Mouse (Mus musculus) 416B (cell line): ENCODE measurements around the gene Mllt10.

ENCODE experiments used
- DNase-seq: peaks from one replicate; pipeline ENCODE4 v3.0.0; 2011; ENCODE audit warnings: low read depth

The Mllt10 gene

DNA sequence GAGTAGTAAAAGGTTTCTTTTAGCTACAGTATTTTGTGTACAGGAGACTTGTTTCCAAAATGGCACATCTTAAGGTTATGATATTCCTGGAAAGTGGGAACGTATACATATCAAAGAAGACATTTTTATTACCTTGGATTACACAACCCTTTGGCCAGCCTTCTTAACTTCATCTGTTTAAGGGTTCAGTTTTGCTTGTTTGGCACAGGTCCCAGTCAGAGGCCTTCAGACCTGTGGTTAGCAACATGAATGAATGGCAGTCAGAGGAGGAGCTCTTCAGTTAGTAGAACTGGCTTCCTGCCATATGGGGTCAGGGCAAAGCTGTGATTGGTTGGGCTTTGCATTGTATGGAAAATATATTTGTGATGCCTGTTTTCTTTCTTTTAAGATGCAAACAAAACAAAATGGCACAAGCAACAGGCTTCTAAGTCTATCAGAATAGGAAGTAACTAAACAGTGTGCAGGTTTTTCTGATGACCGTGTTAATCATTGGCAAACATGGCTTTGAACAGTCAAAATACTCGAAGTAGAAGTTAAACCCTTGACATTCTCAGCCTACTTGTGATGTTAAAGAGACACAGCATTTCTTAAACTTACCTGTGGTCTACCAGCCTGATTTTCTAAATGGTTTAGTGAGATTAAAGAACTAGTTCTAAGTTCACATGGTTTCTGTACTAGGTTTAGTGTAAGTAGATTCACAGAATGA, 140.8 kb downstream of the Mllt10 start:
- DNase-seq = peak; percentile 97

DNA sequence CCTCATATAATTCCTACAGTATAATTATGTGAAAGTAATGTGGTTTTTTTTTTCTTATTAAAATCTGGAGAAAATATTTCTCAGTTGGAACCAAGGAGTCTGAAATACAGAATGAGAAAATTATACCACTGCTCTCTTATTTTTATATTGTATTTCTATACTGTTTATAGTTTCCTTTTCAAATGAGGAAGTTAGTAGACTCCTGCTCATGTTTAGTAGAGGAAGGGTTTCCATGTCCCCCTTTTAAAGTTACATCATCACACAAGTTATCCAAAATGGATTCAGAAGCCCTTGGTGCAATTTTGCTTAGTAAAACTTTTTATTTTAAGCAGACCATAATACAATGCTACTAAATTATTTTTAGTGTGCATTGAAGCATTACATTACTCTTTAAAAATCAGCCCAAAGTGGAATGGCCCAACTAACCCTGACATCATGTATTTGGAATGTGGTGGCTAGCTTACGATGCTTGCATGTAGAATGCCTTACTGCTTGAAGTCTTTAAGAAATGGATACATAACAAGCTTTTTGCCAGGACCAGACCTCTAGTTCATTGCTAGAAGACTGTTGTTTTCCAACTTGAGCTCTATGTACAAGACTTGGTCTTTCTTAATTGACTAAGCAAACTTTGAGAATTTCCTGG, 146.9 kb downstream of the Mllt10 start:
- peak; percentile 31 for DNase-seq

DNA sequence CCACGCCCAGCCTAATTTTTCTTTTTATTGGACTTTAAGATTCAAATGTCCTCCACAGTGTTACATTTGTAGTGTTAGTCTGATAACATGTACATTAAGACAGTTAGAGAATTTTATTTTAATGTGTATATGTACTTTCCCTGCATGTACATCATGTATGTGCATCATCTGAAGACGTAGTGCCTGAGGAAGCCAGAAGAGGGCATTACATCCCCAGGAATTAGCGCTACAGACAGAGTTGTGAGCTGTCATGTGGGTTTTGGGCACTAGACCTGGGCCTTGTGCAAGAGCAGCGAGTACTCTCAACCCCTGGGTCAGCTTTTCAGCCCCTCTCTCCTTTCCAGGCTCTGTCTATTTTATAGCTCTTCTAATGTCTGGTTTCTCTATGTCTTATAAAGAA, 147.9 kb downstream of the Mllt10 start:
- peak; percentile 46 for DNase-seq

DNA sequence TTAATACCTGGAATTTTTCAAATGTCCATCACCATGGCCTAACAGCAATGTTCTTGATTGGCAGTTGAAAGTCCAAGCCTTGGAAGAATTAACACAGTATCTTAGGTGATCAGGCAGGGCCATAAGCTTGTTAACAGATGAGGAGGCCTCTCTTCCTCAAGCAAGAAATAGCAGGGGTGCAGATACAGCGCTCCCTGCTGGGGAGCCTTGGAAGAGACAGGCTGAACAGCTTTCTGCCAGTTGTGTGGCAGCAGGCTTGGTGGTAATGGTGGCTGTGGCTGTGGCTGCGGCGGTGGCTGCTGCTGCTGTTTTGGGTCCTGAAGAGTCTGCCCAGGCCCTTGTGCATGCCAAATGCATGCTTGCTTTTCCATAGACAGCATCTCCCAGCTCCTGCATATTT, 150.1 kb downstream of the Mllt10 start:
- peak; percentile 81 for DNase-seq

DNA sequence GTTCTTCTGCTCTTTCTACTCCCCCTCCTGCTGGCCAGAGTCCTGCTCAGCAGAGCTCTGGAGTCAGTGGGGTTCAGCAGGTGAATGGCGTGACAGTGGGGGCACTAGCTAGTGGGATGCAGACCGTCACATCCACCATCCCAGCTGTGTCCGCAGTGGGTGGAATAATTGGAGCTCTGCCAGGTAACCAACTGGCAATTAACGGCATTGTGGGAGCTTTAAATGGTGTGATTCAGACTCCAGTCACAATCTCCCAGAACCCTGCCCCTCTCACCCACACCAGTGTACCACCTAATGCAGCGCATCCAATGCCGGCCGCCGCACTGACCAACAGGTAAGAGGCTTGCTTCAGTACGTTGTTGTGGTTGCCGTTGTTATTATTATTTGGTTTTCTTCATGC, 151.8 kb downstream of the Mllt10 start:
- no peak for DNase-seq

DNA sequence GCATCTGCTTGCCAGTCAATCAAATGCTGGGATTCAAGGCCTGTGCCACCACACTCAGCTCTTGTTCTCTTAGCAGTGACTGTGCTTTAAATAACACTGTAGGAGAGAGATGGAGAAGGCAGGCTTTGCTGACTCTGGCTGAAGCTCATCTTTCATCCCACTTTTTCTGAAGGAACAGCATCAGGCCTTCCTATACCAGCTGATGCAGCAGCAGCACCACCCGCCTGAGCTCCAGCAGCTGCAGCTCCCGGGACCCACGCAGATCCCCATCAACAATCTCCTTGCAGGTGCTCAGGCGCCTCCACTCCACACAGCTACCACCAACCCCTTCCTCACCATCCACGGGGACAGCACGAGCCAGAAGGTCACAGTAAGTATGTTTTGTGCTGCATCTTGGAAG, 153.5 kb downstream of the Mllt10 start:
- DNase-seq = no peak

DNA sequence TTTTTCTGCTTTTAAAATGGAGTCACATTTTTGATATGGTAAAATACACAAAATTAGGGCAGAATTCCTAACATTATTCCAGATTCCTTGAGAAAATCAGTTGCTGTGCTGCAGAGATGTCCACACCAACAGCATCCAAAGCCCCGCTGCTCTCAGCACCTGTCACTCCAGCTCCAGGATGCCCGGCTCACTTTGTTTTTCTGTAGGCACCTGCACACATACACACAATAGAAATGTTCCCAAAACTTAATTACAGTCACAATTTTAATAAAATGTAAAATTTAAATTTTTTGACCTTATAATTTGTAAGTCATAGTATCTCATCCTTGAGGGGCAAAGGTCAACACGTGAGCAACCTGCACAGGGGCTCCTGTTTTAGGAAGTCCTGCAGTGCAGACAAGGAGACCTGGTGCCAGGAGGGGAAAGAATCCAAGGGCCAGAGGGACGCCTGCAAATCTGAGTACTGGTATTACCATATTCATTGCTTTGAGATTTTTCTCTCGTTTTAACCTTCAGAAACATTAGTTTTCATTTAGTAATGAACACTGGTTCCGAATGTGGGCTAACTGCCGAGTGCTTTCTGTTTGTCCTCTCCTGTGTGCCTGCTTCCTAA, 154.3 kb downstream of the Mllt10 start:
- DNase-seq = no peak

DNA sequence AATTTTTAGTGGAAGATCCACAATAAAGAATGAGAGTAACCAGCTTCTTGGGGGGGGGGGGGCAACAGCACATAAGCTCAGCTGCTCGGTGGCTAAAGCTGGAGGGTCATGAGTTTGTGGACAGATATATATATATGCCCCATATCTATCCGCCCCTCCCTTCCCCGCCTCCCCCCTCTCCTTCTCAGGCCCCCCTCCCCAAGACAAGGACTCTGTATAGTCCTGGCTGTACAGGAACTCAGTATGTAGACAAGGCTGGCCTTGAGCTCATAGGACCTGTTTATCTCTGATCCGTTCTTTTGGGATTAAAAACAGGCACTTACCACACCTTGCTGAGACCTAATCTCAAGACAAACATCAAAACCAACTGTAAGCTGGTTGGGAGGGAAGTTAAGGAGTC, 154.9 kb downstream of the Mllt10 start:
- no peak for DNase-seq

DNA sequence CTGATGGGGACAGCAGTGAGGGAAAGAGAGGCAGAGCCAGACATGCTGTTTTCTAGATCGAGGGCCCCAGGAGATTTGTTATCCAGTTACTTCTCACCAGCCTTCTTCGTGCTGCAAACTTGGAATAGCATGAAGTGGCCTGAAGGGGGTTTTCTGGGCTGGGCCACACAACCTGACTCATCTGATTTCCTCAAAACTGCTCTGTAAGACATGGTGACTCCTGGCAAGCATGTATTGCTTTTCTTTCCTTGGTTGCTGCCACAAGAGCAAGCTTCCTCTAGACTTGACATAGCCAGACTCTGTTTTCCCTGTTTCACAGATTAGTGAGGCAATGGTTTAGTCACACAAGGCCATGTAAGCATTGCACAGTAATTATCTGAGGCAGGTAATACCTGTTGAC, 159.0 kb downstream of the Mllt10 start:
- peak; percentile 69 for DNase-seq

DNA sequence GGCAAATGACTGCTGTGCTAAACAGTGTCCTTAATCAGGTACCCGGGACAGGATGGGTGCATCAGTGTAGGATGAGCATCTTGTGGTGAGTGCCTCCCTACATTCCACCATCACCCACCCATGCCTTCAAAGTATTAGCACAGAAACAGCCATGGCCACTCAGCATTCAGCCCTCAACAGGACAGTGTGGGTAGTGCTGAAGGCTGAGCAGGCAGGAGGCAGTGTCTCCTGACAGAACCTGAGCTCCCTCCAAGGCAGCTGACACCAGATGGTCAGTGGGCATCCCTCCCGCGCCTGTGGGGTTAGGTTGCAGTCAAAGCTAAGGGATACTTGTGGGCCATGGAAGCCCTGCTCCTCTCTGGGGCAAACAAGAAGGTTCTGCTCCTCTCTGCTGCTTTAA, 162.8 kb downstream of the Mllt10 start:
- no peak for DNase-seq

DNA sequence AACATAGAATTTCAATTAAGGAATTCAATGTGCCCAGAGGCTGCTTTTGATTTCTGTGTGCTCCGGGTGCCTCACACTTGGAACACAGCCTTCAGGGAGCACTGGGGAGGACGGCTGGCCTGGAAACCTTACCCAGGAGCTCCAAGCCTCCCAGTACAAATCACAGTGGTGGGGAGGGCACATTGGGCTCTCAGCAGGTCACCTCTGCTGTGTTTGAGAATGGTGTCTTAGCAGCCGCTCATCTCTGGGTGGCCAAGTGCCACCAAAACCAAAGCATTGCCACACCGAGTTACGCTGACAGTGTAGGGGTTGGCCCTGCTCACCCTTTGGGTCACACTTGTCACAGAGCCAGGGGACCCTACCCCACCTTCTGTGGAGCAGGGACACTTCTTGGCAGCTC, 163.5 kb downstream of the Mllt10 start:
- DNase-seq = no peak

DNA sequence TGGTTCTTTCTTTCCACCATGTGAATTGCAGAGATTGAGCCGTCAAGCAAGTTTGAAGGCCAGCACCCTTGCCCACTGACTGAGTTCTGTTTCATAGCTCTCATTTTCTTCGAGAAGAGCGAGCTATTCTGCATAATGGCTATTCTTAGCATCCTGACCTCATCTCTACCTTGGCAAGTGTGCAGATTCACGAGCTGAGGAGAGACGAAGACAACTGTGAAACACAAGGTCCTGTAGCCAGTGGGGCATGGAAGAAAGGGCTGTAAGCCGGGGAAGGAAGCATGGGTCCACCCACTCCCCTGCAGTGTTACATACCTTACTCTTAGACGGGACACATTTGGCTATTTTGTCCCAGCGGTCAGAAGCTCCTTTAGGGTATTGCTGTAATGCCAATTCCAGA, 164.1 kb downstream of the Mllt10 start:
- DNase-seq = no peak

DNA sequence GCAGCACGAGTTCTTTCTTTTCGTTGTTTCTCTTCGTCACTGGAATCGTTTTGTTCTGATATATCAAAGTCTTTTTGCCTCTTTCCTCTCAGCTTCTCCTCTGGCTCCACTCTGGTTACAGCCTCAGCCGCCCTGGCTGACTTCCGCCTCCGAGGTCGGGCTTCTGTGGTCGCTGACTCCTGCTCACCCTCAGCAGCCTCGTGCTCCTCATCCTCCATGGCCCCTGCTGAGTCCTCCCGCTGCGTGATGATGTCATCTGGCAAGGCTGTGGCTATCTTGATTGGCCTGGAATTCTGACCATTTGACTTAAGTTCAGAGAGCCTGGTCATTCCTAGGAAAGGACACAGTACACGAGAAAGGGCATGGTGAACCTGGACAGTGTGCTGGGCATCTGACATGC, 164.5 kb downstream of the Mllt10 start:
- DNase-seq = no peak

DNA sequence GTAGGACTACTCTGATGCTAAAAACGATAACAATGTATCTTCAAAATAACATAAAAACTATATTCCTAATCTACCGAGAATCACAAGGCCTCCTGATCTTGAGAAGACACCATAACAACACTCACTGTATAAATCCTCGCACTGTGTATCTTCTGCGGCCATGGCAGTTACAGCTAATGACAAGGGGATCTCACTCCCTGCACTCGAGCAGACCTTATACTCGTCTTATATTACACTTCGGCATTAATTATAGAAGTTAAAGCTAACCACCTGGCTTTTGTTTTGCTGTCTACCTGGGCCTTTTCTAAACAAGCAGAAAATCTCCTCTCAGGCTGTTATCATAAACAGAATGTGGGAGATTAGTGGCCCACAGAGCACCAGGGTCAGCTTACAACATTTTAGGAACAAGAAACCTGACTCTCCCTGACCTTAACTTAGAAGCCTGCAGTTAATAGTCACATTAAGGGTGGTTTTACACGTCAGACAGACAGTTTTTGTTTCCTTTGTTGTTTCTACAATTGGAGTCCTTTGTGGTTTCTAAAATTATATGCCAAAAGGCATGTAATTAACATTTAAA, 173.5 kb downstream of the Mllt10 start:
- no peak for DNase-seq

DNA sequence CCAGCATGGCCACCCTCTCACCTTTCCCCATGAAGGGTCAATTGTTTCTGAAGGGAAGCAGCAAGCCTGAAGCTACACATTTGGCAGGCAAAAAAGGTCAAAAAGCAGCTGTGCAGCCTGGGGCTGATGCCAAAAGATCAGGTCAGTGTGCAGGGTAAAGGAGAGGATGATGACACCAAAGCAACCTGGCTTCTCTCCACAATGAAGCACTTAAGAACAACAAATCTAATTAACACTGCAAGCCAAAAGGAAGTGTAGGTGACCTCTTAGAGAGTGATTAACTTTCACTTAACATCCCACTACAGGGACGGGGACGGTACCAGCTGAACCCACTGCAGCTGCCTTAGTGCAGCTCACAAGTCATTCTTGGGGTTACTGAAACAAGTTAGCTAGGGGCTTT, 174.2 kb downstream of the Mllt10 start:
- no peak for DNase-seq

DNA sequence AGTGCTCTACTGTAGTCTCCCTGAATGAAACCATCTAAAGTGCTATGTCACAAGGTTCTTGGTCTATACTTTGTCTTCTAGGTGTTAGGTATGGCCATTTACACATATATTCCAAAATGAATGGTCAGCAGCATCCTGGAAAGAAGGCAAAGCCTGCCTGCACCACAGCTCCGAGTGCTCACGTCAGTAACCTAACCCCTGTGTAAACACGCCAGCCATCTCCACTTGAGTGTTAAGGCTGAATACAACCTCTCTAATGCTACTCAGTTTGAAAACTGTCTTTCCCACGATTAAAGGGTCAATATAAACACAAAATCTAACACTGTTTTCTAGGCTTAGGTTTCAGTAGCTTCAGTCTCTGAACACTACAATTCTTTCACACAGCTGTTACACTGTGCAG, 176.1 kb downstream of the Mllt10 start:
- no peak for DNase-seq

DNA sequence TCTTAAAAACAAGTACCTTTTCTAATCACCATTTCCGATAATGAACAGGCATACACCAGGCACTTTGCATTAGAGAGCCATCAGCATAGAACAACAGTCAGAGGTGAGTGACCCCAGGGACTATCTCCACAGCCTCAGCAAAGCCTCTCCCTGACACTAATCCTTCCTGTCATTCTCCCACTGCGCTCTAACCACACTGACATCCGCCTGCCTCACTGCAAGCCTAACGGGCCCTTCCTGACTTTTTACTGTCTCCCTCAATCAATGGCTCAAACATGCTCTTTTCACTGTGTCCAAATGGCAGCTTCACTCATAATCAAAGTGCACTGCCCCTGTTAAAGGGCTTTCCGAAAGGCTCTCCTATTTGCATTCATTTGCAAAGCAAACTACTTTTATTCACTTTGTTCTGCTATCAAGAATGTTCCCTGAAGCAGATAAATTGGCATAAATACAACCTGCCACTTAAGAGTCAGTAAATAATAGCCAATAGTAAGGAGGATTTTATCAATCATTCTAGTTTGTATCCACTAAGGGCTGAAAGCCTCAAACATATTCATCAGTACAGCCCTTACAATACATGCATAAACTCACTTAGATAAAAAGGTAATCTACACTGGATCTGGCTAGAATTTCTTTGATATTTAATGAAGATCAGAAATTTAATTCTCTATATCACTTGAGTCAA, 178.0 kb downstream of the Mllt10 start:
- DNase-seq = peak; percentile 36

DNA sequence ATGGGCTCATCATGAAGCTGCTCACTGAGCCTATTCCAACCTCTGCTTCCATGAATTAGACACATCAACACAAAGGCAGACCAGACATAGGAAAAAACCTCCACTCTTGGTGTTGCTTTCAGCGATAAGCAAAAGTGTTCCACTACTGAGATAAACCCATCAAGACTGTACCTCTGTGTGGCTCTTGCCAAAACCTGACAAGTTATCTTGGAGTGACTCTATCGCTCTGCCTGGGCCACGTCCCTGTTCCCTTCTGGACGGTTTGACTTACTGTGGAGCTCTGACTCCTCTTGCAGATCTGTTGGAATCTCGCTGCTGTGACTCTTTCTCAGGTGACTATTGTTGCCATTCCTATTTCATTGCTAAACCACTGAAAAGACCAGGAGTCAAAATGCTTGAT, 180.5 kb downstream of the Mllt10 start:
- DNase-seq = no peak

DNA sequence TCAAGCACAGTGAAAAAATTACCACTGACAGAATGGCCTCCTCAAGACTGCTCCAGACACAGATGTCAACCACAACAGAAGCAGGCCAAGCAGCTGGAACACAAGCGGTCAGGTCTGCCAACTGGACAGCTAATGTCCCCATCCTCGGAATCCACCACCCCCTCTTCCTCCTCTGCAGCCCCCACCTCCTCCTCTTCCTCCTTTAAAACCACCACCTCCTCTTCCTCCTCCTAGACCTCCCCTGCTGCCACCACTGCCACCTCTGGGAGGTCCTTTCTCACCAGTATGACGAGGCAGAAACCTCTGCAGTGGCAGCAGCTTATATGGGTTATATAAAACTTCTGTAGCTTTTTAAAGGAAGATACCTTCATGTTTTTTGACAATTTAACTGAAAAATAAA, 194.2 kb downstream of the Mllt10 start:
- DNase-seq = peak; percentile 67
